Mouse (Mus musculus) heart, postnatal 10 days (tissue): Measurements from ENCODE around the gene Ctnnd2. TPM values are rescaled to one million over a fixed set of nuclear protein-coding genes. Genes with fewer than 3 reads are reported as not detected.
"Not testable (repeated sequence)": the region's sequence is repeated elsewhere in the genome, so short reads cannot be mapped to it uniquely, and the experiment has no call there.

Experiments
- DNase-seq, 2 experiments: peaks; one replicate each; pipeline ENCODE4 v3.0.0; 2021
- intact Hi-C: fragments of 180-260 bp; cut with DNase I; formaldehyde crosslinking; loops from one replicate; pipeline ENCODE4 v1.15.1; 2025
- total RNA-seq, 2 experiments: library from RNA; stranded (reverse); gene quantifications; 2 replicates each; pipeline ENCODE4 v1.2.3; 2021

Ctnnd2 gene
- total RNA-seq, result under 1 TPM; 0.14 to 0.27 TPM

GRCm38 (mm10) chr15:30172391-30173281, at the start of gene Ctnnd2:
Ctnnd2 (plus strand) TSS chr15:30172593.
- DNase-seq, result peak; percentile 21 to 29
- intact Hi-C loops, result no loop called here

GRCm38 (mm10) chr15:30130705-30131104, 41.7 kb upstream of the Ctnnd2 start:
- no peak for DNase-seq
- intact Hi-C loops, result no loop called here

DNA sequence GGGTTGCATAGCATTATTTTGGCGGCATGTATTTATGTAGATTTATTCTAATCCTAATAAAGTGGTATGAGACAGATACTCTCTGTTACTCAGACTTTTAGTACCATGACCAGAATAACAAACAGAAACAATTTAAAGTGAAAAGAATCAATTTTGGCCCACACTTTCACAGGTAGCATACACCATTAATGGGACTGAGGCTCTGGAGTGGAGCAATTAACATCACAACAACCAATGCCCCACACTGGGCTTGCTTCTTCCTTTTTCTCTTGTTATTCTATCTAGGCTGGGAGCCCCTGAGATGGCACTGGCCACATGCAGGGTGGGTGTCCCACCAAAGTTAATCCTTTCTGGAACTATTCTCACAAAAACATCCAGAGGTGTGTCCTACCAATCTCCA, 32.8 kb upstream of the Ctnnd2 start:
- DNase-seq, intact Hi-C loops: not testable (repeated sequence)

GRCm38 (mm10) chr15:30145413-30145812, 27.0 kb upstream of the Ctnnd2 start:
- DNase-seq, result no peak
- intact Hi-C loops, result no loop called here

DNA sequence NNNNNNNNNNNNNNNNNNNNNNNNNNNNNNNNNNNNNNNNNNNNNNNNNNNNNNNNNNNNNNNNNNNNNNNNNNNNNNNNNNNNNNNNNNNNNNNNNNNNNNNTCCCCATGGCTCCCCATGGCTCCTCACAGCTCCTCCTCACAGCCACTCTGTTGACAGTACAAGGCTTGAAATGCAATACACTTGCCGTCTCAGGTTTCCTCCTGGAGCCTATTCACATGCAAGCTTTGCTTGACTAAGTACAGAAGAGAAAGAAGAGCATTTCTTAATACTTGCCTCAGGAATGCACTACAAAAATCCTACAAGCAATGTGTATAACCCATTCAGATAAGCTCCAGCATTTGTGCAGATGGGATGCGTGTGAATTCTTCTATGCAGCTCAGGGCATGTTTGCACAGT, 20.2 kb upstream of the Ctnnd2 start:
- intact Hi-C loops, result no loop called here

DNA sequence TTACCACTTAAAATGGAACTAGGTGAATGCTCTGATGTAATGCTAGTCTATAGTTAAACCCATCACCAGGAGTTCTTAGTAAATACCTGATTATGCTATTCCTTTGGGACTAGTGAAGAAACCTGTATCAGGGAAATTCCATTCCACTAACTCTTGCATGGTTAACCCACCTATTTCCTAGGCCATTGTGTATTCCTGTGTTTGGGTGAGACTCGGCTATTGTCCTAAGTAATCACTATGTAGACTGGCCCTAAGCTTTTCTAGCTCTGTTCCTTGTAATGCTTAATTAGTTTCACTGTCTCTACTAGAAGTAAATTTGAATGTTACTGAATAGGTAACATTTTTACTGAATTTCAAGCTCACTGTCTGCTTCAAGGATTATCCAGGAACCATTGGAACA, 14.4 kb upstream of the Ctnnd2 start:
- no peak for DNase-seq
- intact Hi-C loops, result no loop called here

More for the DNA sequence above, 20.2 kb upstream of the Ctnnd2 start:
- DNase-seq, result no peak

GRCm38 (mm10) chr15:30170031-30170430, 2.4 kb upstream of the Ctnnd2 start:
- no peak for DNase-seq
- intact Hi-C loops, result no loop called here

GRCm38 (mm10) chr15:30171493-30172195, 749 bp upstream of the Ctnnd2 start:
- intact Hi-C loops, result no loop called here
- DNase-seq, result no peak

DNA sequence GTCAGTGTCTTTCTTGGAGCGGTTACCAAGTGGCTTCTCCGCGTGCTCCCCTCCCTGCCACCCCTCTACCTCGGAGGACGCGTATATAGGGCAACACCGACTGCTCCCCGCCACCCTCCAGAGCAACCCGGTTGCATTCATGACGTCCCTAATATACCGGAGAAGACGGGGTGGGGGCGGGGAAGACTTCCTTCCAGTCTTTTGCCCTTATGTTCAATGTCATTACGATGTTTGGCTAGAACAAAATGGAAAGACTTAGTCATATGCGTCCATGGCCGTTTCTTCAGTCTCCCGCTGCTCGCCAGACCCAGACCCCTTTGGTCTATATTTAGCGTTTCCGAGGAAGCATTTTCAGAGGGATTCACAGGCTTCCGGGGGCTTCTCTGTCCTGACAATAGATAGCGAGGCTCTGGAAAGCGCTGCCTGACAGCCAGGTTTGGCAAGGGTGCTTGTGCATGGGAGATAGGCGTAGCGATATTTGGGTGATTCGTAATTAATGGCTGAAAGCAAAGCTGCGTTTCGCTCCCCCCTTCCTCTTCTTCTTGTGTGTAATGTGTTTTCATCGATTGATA, 1.1 kb downstream of the Ctnnd2 start:
- intact Hi-C loops, result no loop called here
- no peak for DNase-seq

- intact Hi-C loops, result no loop called here
- no peak for DNase-seq
Observed at GRCm38 (mm10) chr15:30174321-30174720, 1.9 kb downstream of the Ctnnd2 start.

- no peak for DNase-seq
- intact Hi-C loops, result no loop called here
Observed at GRCm38 (mm10) chr15:30184020-30184419, 11.6 kb downstream of the Ctnnd2 start.

DNA sequence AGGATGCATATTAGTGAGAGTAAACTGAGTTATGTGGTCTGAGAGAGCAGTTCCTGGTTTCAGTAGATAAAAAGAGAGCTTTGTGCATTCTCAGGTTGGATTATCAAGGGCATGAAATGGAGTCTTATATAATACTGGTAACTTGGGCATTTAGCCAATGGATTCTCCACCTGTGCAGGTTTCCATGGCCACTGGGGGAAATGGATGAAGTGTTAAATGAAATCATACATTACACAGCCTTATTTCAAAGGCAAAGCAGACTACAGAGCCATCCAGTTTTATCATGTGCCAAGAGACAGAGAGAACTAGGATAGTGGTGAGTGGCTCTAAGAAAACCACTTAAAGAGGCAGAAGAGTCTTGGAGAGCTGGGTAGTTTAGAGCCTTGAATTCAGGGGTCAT, 18.5 kb downstream of the Ctnnd2 start:
- no peak for DNase-seq
- intact Hi-C loops, result no loop called here

DNA sequence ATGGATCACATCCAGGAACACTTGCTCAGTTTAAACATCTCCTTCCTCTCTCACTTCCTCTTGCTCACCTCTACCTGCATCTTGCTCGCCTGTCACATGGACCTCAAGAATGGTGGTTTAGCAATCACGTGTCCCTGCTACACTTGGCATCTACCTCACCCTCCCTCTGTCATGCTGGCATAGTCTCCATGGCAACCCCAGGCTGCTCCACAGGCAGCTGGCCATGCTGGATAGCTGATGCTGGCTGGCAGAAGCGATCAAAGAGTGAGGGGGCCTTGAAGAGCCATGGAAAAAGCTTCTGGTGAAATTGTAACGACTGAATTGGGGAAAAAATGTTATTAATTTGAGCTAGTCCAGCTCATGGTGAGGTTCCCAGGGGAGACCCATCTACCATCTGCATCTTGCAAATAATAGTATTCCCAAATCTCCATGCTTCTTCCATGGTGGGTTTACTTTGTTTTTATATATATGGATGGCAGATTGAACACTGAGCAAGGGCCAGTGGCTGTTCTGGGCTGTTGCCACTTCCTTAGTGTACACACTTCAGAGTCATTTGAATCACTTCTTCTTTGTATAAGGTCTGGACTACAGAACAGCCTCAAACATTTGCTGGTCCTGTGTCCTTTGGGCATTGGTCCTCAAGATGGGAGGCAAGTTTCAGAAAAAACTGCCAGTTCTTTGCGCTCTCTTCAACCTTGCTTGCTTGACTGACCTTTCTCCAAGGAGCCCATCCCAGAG, 19.7 kb downstream of the Ctnnd2 start:
- intact Hi-C loops, result no loop called here
- no peak for DNase-seq

- intact Hi-C loops, result no loop called here
- DNase-seq, result no peak
Observed at GRCm38 (mm10) chr15:30198429-30198828, 26.0 kb downstream of the Ctnnd2 start.

GRCm38 (mm10) chr15:30199785-30200184, 27.4 kb downstream of the Ctnnd2 start:
- no peak for DNase-seq
- intact Hi-C loops, result no loop called here

- no peak for DNase-seq
- intact Hi-C loops, result no loop called here
Observed at GRCm38 (mm10) chr15:30201211-30201610, 28.8 kb downstream of the Ctnnd2 start.

GRCm38 (mm10) chr15:30201617-30202016, 29.2 kb downstream of the Ctnnd2 start:
- DNase-seq, result no peak
- intact Hi-C loops, result no loop called here

GRCm38 (mm10) chr15:30212746-30213145, 40.4 kb downstream of the Ctnnd2 start:
- intact Hi-C loops, result no loop called here
- no peak for DNase-seq

DNA sequence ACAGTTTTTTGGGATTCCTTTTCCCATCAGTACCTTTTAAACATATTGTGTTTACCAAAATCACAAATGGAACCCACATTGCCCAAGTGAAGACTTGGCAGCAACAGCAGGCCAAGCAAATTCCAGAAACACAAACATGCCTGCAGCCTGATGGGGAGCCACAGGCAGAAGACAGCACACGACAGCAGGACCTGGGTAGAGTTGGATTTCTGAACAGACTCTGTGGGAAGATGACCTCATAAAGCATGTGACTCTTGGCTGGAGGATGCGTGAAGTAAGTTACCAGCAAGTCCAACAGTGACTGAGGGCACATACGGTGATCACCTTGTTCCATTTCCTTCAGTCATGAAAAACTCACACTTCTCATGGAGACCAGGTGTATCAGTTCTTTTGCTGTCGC, 43.5 kb downstream of the Ctnnd2 start:
- intact Hi-C loops, result no loop called here
- DNase-seq, result no peak

DNA sequence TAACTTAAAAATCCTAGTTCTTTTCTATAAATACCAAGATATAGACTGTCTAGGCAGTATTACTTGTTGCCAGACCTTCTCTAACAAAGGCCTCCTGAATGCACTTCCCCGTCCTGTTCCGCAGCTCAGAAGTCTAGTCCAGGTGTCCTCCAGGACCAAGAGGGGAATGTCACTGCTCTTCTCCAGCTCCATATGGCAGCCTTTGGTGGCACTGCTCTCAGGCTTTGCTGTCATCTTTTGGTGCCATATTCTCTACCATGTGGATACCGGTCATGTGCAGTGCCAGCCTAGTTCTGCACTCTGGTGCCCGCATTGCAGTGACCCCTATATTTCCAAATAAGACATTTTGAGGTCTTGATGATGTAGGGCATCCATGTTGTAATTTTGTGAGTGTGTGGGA, 56.7 kb downstream of the Ctnnd2 start:
- DNase-seq, result no peak
- intact Hi-C loops, result no loop called here
